Mouse (Mus musculus) embryo, embryonic 10.5 days (tissue): ENCODE measurements around the gene Fam20b.

Source experiments
- DNase-seq: peaks from one replicate; pipeline ENCODE4 v3.0.0-alpha.2; 2015; ENCODE audit warnings: low spot score

Fam20b gene

DNA sequence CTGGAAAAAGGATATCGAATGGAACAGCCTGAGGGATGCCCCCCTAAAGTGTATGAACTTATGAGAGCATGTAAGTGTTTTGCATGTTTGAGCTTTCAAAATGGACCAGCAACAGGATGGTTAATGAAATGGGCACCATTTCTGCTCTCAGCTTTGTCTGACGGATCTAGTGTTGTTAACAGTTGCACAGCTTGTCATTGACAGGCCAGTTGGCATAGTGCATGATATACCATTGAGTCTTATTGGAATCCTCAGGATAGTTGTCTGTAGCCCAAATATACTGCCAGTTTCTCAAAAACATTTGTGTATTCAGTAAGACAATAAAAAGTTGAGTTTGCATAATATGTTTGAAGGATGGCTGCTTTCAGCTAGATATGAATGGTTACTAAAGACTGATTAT, 83.7 kb downstream of the Fam20b start:
- no peak for DNase-seq

DNA sequence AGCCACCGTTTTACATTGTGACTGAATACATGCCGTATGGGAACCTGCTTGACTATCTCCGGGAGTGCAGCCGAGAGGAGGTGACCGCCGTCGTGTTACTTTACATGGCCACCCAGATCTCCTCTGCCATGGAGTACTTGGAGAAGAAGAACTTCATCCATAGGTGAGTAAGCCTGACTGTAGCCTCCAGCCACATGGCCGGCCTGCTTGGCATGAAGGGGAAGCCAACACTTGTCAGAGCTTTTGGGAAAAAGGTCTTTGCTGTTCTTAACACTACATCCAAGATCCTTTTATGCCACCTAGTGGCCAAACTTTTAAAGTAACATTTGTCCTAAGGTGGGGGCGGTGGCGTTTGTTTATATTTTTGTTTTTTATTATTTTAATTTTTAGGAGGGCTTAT, 85.8 kb downstream of the Fam20b start:
- peak; percentile 79 for DNase-seq

DNA sequence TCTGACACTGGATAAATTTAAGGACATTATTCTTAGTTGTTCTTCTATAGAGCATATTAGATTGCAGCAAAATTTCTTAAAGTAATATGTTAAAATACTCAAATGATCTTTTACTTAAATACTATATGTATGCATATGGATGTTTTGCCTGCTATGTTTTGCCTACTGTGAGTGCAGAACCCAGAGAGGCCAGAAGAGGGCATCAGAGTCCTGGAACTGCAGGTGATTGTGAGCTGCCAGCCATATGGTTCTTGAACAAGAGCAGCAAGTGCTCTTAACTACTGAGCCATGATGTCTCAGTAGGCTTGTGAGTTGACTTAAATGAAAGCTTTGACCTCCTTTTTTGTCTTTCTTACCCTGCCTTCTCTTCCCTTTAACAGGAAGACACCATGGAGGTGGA, 87.9 kb downstream of the Fam20b start:
- no peak for DNase-seq

DNA sequence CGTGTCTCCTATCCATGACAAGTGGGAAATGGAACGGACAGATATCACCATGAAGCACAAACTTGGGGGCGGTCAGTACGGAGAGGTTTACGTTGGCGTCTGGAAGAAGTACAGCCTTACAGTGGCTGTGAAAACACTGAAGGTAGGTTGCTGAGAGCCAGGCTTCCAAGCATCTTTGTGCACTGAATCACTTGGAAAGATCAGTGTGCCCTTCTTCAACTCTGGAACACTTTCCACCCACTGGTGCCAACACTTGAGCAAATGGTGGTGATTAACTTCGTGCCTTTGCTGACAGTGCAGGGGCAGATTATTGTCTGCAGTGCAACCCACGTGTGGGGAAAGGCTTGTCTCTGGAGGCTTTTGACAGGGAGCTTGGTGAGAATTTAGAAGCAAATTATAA, 88.9 kb downstream of the Fam20b start:
- DNase-seq, result no peak
